Mouse (Mus musculus) T-helper 17 cell (primary cell): ENCODE measurements around the gene Tubb1.

ENCODE experiments used
- in situ Hi-C, 2 experiments: fragments of 300-600 bp; cut with MboI, MseI; formaldehyde crosslinking; loops; 1 replicate in 1 of 2; 2 replicates in 1 of 2; pipeline ENCODE4 v1.15.1; 2025; ENCODE audit warnings: high pct_unique_total_duplicates in 2 of 2

The Tubb1 gene

DNA sequence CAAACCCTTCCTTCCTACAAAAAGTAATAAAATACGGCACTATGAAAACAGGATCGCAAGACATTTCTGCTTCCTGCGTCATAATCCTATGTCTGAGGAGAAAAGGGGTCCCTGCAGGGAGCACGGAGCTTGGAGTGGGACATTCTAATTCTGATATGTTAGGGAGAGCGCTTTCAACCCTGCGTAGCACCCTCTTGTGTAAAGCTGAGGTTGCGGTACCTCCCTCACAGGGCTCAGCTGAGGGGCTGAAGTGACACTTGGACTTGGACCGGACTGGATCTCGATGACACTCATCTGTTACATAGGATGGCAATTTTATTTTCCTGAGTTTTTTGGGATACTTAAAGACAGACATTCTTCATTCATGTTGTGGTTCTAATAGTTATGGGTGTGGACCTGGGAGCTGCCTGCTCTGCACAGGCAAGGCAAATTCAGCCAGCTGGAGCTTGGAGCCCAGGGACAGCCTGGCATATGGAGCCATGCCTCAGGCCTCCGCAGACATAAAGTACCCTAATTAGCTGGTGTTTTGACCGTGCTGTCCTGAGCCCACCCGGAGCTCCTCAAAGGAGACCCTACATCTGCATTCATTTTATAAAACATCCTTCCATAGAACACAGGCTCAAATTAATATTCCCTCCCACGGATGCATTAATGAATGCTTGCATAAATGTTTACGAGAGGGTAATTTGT, 50.5 kb downstream of the Tubb1 start:
- in situ Hi-C loops: no loop called here

DNA sequence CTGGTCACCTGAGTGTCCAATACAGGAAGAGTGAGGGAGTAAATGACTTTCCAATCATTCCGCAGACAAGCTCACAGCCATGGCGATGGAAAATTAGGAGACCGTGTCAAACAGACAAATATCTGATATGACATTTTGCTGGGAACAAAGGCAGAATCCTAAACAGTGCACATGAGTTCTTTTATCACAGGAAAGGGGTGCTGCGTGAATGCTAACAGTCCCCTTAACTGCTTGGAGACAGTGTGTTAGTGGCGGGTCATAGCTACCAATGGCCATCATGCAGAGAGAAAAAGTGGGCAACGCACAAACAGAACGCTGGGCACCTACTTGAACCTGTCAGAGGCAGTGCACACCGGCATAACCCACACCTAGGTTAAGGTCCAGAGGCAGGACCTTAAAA, 51.0 kb downstream of the Tubb1 start:
- in situ Hi-C loops: no loop called here

DNA sequence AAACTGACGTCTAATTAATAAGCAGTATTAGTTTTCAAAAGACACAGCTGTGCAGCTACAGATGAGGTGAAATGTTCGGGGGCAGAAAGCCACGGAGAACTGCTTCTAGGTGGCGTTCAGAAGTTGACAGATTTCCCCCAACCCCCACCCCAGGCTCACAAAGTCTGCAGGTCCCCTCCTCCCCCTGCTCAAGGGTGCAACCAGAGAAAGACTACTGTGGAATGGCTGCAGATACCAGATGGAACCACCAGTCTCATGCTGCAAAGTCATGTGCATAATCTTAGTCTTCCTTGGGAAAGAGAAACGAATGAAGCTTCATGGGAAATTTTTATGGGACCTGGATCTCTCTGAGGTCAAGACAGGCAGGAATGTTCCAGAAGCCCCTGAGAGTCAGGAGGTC, 51.8 kb downstream of the Tubb1 start:
- in situ Hi-C loops: no loop called here

DNA sequence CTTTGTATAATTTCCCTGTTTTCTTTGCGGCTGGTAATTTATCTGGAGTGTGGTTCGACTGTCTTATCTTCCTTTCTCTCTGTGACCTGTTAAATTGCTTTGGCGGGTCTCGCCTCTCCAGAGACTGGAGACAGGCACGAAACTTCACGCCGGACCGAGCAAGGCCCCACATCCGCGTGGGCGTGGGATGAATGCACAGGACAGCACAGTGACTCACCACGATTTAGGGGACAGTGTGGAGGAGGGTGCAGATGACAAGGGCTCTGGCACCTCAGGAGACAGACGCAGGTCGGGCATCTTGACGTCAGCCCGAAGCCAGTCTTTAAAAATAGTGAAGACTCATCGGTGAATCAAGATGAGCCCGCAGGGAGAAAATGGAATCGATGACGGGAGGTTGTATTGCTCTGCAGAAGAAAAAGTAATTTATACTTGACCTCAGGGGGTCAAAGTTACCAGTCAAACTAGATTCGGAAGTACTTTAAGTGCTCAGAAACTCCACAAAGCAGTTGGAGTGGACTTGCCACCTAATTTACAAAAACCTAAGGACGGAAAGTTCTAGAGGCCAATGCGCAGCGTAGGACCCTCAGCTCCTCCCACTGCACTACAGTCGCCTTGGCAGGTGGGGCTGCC, 52.5 kb downstream of the Tubb1 start:
- in situ Hi-C loops: no loop called here
